Mouse (Mus musculus) CD4-positive, CD25-positive, alpha-beta regulatory T cell, adult 9 weeks (primary cell): ENCODE measurements around the gene Cd4. TPM values are rescaled to one million over a fixed set of nuclear protein-coding genes. Genes with fewer than 3 reads are reported as not detected.

Source experiments
- polyA plus RNA-seq: library from polyadenylated mRNA; unstranded; fragments of 100-300 nt; shearing (Covaris generic); gene quantifications from one replicate; pipeline ENCODE4 v1.2.1, GENCODE M21; 2017

Cd4 gene
- 308 TPM for polyA plus RNA-seq

GRCm38 (mm10) chr6:124887986-124888385, at the start of gene Cd4:
Gene Cd4 (minus strand): TSS chr6:124888221.

GRCm38 (mm10) chr6:124930754-124931524, 42.9 kb upstream of the Cd4 start, which contains the start of gene Mlf2:
Gene Mlf2 (plus strand): TSS chr6:124931386.

DNA sequence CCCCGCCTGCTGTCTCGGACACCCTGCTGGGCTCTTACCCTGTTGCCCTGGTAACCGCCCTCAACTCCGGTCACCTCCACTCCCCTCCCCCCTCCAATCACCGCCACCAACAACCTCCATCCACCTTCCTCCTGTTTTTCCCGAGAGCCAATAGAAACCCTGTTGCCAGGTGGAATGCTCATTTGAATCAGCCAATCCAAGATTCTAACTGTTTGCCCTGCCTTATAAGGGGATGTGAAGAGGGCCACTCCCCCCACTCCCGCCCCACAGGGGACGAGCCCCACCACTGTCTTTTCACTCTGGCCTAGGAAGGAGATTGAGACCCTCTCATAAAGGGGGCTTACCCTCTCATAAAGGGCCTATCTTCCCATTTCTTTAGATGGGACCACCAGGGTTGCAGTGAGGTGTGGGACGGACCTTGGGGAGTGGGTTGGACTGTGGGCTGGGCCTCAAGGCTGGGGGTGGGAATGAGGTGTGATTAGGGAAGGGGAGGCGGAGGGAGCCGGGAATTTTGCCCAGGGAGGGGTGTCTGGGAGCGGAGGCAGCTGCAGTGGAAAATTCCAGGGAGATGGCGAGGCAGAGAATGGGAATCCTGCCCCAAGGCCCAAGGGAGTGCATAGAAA, 31.8 kb upstream of the Cd4 start, which contains the start of gene Ptms:
Ptms (minus strand) TSS at position 409 of the 623 bp plus-strand sequence.

DNA sequence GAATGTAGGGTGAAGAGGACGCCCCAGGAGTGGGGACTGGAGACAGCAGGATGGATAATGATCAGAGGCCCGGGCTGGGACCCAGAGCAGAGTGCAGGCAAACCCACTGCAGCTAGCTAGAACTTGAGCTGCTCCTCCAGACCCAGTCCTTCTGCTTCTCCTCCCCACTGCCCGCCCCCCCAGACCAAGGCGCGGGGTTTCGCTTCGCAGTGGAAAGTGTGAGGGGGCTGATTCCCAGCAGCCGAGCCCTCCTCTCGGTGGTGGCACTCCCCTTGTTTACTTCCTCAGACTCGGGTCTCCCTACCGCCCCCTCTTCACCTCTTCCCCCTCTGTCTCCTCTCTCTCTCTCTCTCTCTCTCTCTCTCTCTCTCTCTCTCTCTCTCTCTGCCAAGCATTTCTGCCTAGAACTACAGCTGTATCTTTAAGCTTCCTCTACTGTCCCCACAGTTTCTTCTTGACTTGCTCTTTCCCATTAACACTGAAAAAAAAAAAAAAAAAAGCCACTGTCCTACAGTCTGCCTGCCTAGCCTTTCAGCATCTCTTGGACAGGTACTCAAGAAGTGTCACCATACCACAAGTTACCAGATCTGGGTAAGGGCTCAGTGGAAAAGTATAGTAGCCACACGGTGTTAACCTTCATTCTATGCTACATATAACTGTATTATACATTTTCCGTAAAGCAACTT, 23.7 kb upstream of the Cd4 start, which contains the start of gene Lag3:
Lag3 (minus strand) TSS at position 173 of the 686 bp plus-strand sequence.

GRCm38 (mm10) chr6:124863658-124864298, 24.2 kb downstream of the Cd4 start, which contains the start of gene Gpr162:
Gene Gpr162 (minus strand): TSS chr6:124863983.

DNA sequence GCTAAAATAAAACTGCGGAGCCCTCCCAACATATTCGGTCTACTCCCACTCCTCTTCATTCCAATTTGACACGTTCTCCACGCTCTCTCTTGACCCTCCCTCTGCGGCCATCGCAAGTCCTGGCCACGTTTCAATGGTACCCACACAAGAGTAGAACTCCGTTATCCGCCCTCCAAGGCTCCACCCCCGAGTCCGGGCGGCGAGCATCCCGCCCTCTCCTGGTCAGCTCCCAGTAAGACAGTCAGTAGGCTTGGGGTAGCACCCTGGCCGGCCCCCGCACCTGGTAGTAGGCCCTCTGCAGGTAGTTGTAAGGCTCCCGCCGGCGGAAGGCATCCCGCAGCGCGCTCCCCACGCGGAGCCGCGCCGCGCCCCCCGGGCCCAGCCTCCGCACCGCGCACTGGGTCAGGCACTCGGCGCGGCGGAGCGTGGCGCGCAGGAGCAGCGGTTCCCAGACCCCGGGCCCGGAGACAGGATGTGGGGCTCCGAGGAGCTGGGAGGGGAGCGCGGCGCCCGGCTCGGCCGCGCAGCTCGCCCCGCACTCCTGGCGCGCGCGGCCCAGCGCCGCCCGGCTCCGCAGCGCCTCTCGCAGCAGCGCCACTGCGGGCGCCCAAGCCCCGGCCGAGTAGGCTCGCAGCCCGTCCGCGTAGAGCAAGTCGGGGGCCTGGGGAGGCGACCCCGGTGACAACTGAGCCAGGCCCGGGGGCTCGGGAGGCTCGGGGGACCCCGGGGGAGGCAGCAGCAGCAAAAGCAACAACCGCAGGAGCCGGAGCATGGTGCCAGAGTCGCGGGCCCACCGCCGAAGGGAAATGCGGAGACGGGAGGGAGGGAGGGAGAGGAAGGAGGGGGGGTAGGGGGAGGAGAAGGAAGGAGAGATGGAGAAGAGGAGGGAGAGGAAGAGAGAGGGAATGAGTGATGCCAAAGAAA, 30.8 kb downstream of the Cd4 start, which contains the start of gene P3h3:
P3h3 (minus strand) TSS at position 837 of the 924 bp plus-strand sequence.

DNA sequence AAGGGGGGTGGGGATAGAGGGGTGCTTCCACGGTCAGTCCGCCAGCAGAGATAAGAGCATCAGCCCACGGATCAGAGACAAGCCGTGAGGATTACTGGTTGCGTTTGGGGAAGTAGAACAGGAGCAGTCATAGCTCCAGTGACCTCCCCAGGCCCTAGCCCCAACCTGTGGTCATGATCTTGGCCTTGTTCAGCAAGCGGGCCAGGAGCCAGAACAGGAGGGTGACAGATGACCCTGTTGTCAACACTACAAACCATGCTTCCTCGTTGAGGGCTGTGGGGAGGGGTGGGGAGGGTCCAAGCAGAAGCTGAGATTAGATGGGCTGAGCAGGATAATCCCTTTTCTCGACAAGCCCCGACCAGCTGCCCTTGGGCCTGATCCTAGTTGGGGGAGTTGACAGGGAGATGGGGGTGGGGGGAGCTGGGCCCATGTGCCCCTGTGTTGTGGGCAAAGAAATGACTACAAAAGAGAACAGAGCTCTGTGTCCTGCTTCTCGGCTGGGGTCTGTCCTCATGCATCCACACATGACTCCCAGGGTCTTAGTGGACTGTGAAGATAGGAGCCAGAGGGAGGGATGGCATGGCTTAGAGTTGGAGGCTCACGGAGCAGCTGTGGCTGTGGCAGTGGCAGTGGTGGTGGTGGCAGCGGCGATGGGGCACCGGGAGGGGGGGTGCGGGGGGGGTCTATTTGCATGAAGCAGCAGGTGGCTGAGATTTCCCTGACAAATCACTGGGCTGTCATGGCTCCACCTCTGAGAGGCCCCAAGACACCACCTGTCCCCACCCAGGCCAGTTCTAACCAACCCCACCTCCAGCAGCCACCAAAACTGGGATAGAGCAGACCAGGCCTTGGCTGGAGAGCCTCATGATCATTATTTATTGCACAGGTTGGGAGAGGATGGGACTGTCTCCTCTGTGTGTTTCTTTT, 47.5 kb downstream of the Cd4 start, which contains the start of gene Gnb3:
Gnb3 (minus strand) TSS at position 35 of the 927 bp plus-strand sequence.

DNA sequence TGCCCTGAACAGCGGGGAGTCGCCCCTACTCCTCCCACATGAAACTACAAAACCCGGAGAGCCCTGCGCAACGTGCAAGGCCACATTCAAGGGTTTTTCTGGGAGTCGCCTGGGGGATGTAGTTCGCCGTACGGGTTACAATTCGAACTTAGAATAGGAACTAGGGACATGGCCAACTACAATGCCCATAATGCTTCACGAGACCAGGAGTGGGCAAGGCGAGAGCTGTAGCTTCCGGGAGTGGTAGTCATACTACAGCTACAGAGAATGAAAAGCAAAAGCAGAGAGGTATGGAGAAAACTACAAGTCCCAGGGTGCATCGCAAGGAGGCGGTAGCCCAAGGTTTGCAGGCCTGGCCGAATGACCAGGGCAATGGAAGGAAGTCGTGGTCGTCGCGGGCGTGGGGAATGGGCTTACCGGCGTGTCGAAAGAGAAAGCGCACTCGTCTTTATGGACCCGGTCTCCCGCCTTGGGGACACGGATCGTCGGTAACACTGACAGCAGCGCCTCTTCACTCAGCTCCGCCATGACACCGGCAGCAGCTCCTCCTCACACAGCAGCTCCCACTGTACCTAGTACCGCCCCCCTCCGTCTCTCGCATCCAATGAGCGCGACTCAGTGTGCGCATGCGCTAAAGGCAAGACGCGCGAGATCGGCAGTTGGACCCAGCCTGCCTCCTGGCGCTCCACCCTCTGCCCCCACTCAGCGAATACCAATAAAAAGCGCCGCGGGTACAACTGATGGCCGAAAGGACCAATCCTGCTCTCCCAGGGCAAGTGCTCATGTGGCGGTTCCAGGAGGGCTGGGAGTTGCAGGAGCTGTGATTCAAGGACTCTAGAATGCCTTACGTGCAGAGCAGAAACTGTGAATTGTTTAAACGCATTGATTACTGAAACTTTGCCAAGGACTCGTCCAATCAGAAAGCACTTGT, 58.9 kb downstream of the Cd4 start, which contains the start of the genes Usp5 and Cdca3:
Usp5 (minus strand) TSS at position 617 of the 931 bp plus-strand sequence.
Cdca3 (plus strand) TSS at position 680 of the 931 bp plus-strand sequence.

Other genes with a start within 250 kb of the Cd4 start
- gene Lpcat3, start 225.2 kb downstream of the Cd4 start, polyA plus RNA-seq, result 77.1 TPM
- gene Emg1, start 176.0 kb downstream of the Cd4 start, polyA plus RNA-seq, result 347 TPM
- 140 TPM for gene Phb2, start 175.9 kb downstream of the Cd4 start, polyA plus RNA-seq
- 357 TPM for gene Ptpn6, start 149.5 kb downstream of the Cd4 start, polyA plus RNA-seq
- 578 TPM for gene Grcc10, start 146.8 kb downstream of the Cd4 start, polyA plus RNA-seq
- not detected for gene Gm45234, start 132.2 kb downstream of the Cd4 start, polyA plus RNA-seq
- 3.1 TPM for gene Atn1, start 131.7 kb downstream of the Cd4 start, polyA plus RNA-seq
- gene Eno2, start 118.5 kb downstream of the Cd4 start, polyA plus RNA-seq, result 5.0 TPM
- gene Lrrc23, start 108.5 kb downstream of the Cd4 start, polyA plus RNA-seq, result 2.5 TPM
- 8.1 TPM for gene Spsb2, start 79.6 kb downstream of the Cd4 start, polyA plus RNA-seq
- 133 TPM for gene Tpi1, start 73.9 kb downstream of the Cd4 start, polyA plus RNA-seq
- 133 TPM for gene Usp5, start 58.7 kb downstream of the Cd4 start, polyA plus RNA-seq
- 8.8 TPM for gene Cdca3, start 58.7 kb downstream of the Cd4 start, polyA plus RNA-seq
- gene Gnb3, start 47.9 kb downstream of the Cd4 start, polyA plus RNA-seq, result not detected
- gene P3h3, start 30.5 kb downstream of the Cd4 start, polyA plus RNA-seq, result 0.10 TPM
- gene Gpr162, start 24.2 kb downstream of the Cd4 start, polyA plus RNA-seq, result 0.43 TPM
- 4.4 TPM for gene Lag3, start 23.5 kb upstream of the Cd4 start, polyA plus RNA-seq
- 10.0 TPM for gene Ptms, start 31.9 kb upstream of the Cd4 start, polyA plus RNA-seq
- gene Mlf2, start 43.2 kb upstream of the Cd4 start, polyA plus RNA-seq, result 107 TPM
- 116 TPM for gene Cops7a, start 77.3 kb upstream of the Cd4 start, polyA plus RNA-seq
- gene Pianp, start 108.5 kb upstream of the Cd4 start, polyA plus RNA-seq, result 0.42 TPM
- 14.6 TPM for gene Zfp384, start 120.9 kb upstream of the Cd4 start, polyA plus RNA-seq
- 92.1 TPM for gene Ing4, start 151.5 kb upstream of the Cd4 start, polyA plus RNA-seq
- gene Acrbp, start 161.5 kb upstream of the Cd4 start, polyA plus RNA-seq, result 30.7 TPM
- gene Lpar5, start 179.7 kb upstream of the Cd4 start, polyA plus RNA-seq, result 16.7 TPM
- gene Chd4, start 207.8 kb upstream of the Cd4 start, polyA plus RNA-seq, result 89.0 TPM
- 70.8 TPM for gene Nop2, start 243.7 kb upstream of the Cd4 start, polyA plus RNA-seq